20 mouse cellular contexts compared by ENCODE assay signal in genomic region chr11:78741958-78742357, GRCm38 (mm10).
"Had no signal": no experiment of that assay in that cellular context is flagged by ENCODE, and none has a peak within 500 bp of the region (broad histone marks: within the 10 kb centered on the region; RNA-seq: fewer than 3 reads in every experiment).

No protein-coding gene starts in this region.

- H3K9ac ChIP-seq: limb, embryonic 12.5 days; limb, embryonic 15.5 days; liver, embryonic 14.5 days; liver, postnatal 0 days; lung, embryonic 15.5 days; neural tube, embryonic 12.5 days; neural tube, embryonic 15.5 days; stomach, embryonic 15.5 days had no signal

- H3K27ac ChIP-seq: limb, embryonic 12.5 days; limb, embryonic 15.5 days; liver, embryonic 14.5 days; lung, embryonic 15.5 days; neural tube, embryonic 12.5 days; neural tube, embryonic 15.5 days; stomach, embryonic 15.5 days had no signal

- H3K4me2 ChIP-seq: limb, embryonic 12.5 days; limb, embryonic 15.5 days; liver, embryonic 11.5 days; lung, embryonic 15.5 days; neural tube, embryonic 12.5 days; neural tube, embryonic 15.5 days; stomach, embryonic 15.5 days had no signal

- H3K4me1 ChIP-seq: limb, embryonic 15.5 days; lung, embryonic 15.5 days; neural tube, embryonic 12.5 days; neural tube, embryonic 15.5 days; stomach, embryonic 15.5 days had no signal

- DNase-seq: kidney, adult 18-20 months; kidney, adult 9 months; kidney, postnatal 14 days; kidney, postnatal 4 days; left cerebral cortex, postnatal 4 days; liver, postnatal 0 days; right cerebral cortex, adult 18-20 months; right cerebral cortex, postnatal 14 days; spleen, adult 18-20 months; thymus, adult 18-20 months; thymus, postnatal 36 days had no signal

- H3K27me3 ChIP-seq: limb, embryonic 12.5 days; limb, embryonic 15.5 days; lung, embryonic 15.5 days; neural tube, embryonic 12.5 days; neural tube, embryonic 15.5 days; stomach, embryonic 15.5 days had no signal

- H3K4me3 ChIP-seq: limb, embryonic 12.5 days; limb, embryonic 15.5 days; lung, embryonic 15.5 days; megakaryocyte, embryonic 14.5 days; neural tube, embryonic 12.5 days; neural tube, embryonic 15.5 days; stomach, embryonic 15.5 days had no signal

- H3K36me3 ChIP-seq: limb, embryonic 12.5 days; limb, embryonic 15.5 days; lung, embryonic 15.5 days; neural tube, embryonic 12.5 days; neural tube, embryonic 15.5 days; stomach, embryonic 15.5 days had no signal

- H3K9me3 ChIP-seq: limb, embryonic 12.5 days; limb, embryonic 15.5 days; lung, embryonic 15.5 days; neural tube, embryonic 12.5 days; neural tube, embryonic 15.5 days; stomach, embryonic 15.5 days had no signal

- ATAC-seq: liver, postnatal 0 days had no signal
